In genomic region chr12:111267673-111268325, GRCm38 (mm10) we compare ENCODE assay signal across 19 mouse cellular contexts. TPM values are rescaled to one million over a fixed set of nuclear protein-coding genes. Genes with fewer than 3 reads are reported as not detected.
DNase-seq lines count a peak whose midpoint lies in the region; ATAC-seq and TF ChIP-seq lines count a peak whose summit lies in the region.
"Had no signal": no experiment of that assay in that cellular context is flagged by ENCODE, and none has a peak within 500 bp of the region (broad histone marks: within the 10 kb centered on the region; RNA-seq: fewer than 3 reads in every experiment).

No protein-coding gene starts in this region.

- no peak for TF ChIP-seq POLR2A in MEL (IDR thresholded peaks at IDR 0.05; ENCODE audit: control insufficient read depth in 1 of 2, insufficient read depth in 1 of 2, low read depth in 1 of 2, low read length in 2 of 2, poor library complexity in 1 of 2)
- TF ChIP-seq POLR2A in small intestine, adult 2 months (IDR thresholded peaks at IDR 0.05; ENCODE audit: low read depth, low read length) = no peak; the same call in 1 of the 2 replicates

- ATAC-seq in forebrain, embryonic 11.5 days (replicated peaks; ENCODE audit: low FRiP score) = no peak
- ATAC-seq in forebrain, embryonic 14.5 days = no peak
- peak; percentile 84 for ATAC-seq in liver, embryonic 14.5 days (ENCODE audit: insufficient read depth)
- no peak for ATAC-seq in kidney, embryonic 15.5 days (replicated peaks; ENCODE audit: low FRiP score)
- no peak for ATAC-seq in kidney, embryonic 16.5 days (ENCODE audit: low FRiP score, low TSS enrichment)
- no peak for ATAC-seq in forebrain, embryonic 12.5 days (ENCODE audit: low FRiP score)

- DNase-seq in forebrain, embryonic 11.5 days (ENCODE audit: low spot score) = peak; percentile 45
- DNase-seq in forebrain, embryonic 14.5 days (ENCODE audit: low spot score) = no peak
- DNase-seq in MEL (ENCODE audit: low read depth, low spot score) = peak; percentile 13
- peak; percentile 43 to 60 (median 47) for DNase-seq in liver, embryonic 14.5 days (ENCODE audit: low read depth in 3 of 3, low spot score in 3 of 3)
- DNase-seq: cerebellum, adult 8-10 months; gastrocnemius, postnatal 10 days; heart, adult 11 months; heart, postnatal 14 days; lung, postnatal 10 days; thymus, postnatal 14 days had no signal

- TF ChIP-seq CTCF in MEL (IDR thresholded peaks at IDR 0.05 in 2 of 3, conservative IDR thresholded peaks at IDR 0.05 in 1 of 3; ENCODE audit: control insufficient read depth in 1 of 3, insufficient read depth in 1 of 3, low read depth in 2 of 3, low read length in 3 of 3, poor library complexity in 1 of 3, severe bottlenecking in 1 of 3) = peak in 2 of 3 experiments; percentile 1 to 7; a peak in 1 of 6 replicates
- peak; percentile 62 for TF ChIP-seq CTCF in liver, embryonic 14.5 days (IDR thresholded peaks at IDR 0.05; ENCODE audit: low read depth)
- peak; percentile 7; the same call in 1 of the 2 replicates for TF ChIP-seq CTCF in small intestine, adult 2 months (IDR thresholded peaks at IDR 0.05; ENCODE audit: extremely low read depth, insufficient read length, insufficient replicate concordance, low read depth, low read length)

- no peak overlapping the region for H3K9ac ChIP-seq in forebrain, embryonic 11.5 days (ENCODE audit: low read length)
- H3K9ac ChIP-seq in forebrain, embryonic 14.5 days (ENCODE audit: low read length) = no peak overlapping the region
- no peak overlapping the region for H3K9ac ChIP-seq in MEL (ENCODE audit: control insufficient read depth, low read depth, low read length, poor library complexity, severe bottlenecking)
- peak overlapping the region; percentile 11; the same call in 1 of the 2 replicates for H3K9ac ChIP-seq in liver, embryonic 14.5 days (replicated peaks)
- H3K9ac ChIP-seq in kidney, embryonic 15.5 days = no peak overlapping the region
- no peak overlapping the region for H3K9ac ChIP-seq in kidney, embryonic 16.5 days (replicated peaks; ENCODE audit: low read length)
- no peak overlapping the region for H3K9ac ChIP-seq in forebrain, embryonic 12.5 days
- H3K9ac ChIP-seq: heart, embryonic 12.5 days; hindbrain, embryonic 13.5 days had no signal

- 77% methylated on average over 4 of the region's 4 CpGs for WGBS in forebrain, embryonic 11.5 days
- WGBS in forebrain, embryonic 14.5 days = 73% methylated on average over 4 of the region's 4 CpGs
- WGBS in liver, embryonic 14.5 days (ENCODE audit: insufficient replicate concordance) = 16% methylated on average over 4 of the region's 4 CpGs
- 37% methylated on average over 4 of the region's 4 CpGs for WGBS in small intestine, adult 2 months
- 66% methylated on average over 4 of the region's 4 CpGs for WGBS in kidney, embryonic 15.5 days
- 65% methylated on average over 4 of the region's 4 CpGs for WGBS in kidney, embryonic 16.5 days
- WGBS in forebrain, embryonic 12.5 days = 84% methylated on average over 4 of the region's 4 CpGs

- no peak overlapping the region for H3K27ac ChIP-seq in forebrain, embryonic 11.5 days (ENCODE audit: low read depth, low read length)
- no peak overlapping the region for H3K27ac ChIP-seq in forebrain, embryonic 14.5 days (ENCODE audit: low read depth, low read length)
- no peak overlapping the region for H3K27ac ChIP-seq in MEL (ENCODE audit: control insufficient read depth, low read depth, low read length)
- H3K27ac ChIP-seq in liver, embryonic 14.5 days = peak overlapping the region; percentile 39; the same call in 1 of the 2 replicates
- peak overlapping the region; percentile 38; the same call in 1 of the 2 replicates for H3K27ac ChIP-seq in small intestine, adult 2 months (ENCODE audit: insufficient read depth, low read depth, low read length)
- no peak overlapping the region for H3K27ac ChIP-seq in kidney, embryonic 15.5 days
- no peak overlapping the region for H3K27ac ChIP-seq in kidney, embryonic 16.5 days (ENCODE audit: low read length)
- no peak overlapping the region for H3K27ac ChIP-seq in forebrain, embryonic 12.5 days
- H3K27ac ChIP-seq: hindbrain, embryonic 13.5 days; kidney, postnatal 0 days had no signal

- TF ChIP-seq EP300 in MEL (IDR thresholded peaks at IDR 0.05; ENCODE audit: low read depth in 1 of 2, low read length in 2 of 2) = no peak
- peak; percentile 39; the same call in 1 of the 2 replicates for TF ChIP-seq EP300 in liver, embryonic 14.5 days (IDR thresholded peaks at IDR 0.05; ENCODE audit: low read depth)

- H3K4me2 ChIP-seq in forebrain, embryonic 11.5 days (ENCODE audit: low read depth, low read length, severe bottlenecking) = no peak overlapping the region
- no peak overlapping the region for H3K4me2 ChIP-seq in forebrain, embryonic 14.5 days (ENCODE audit: low read length)
- H3K4me2 ChIP-seq in liver, embryonic 14.5 days (ENCODE audit: low read depth) = peak overlapping the region; percentile 44
- H3K4me2 ChIP-seq in kidney, embryonic 15.5 days = no peak overlapping the region
- H3K4me2 ChIP-seq in kidney, embryonic 16.5 days (replicated peaks; ENCODE audit: low read depth, low read length) = no peak overlapping the region
- no peak overlapping the region for H3K4me2 ChIP-seq in forebrain, embryonic 12.5 days
- H3K4me2 ChIP-seq: heart, embryonic 12.5 days; hindbrain, embryonic 13.5 days had no signal

- H3K9me3 ChIP-seq in forebrain, embryonic 11.5 days (ENCODE audit: control insufficient read depth, low read length) = no peaks in the 10 kb centered on the region
- H3K9me3 ChIP-seq in forebrain, embryonic 14.5 days (replicated peaks; ENCODE audit: control insufficient read depth, low read length) = no peaks in the 10 kb centered on the region
- no peaks in the 10 kb centered on the region for H3K9me3 ChIP-seq in MEL (replicated peaks; ENCODE audit: insufficient read depth, low read length)
- no peaks in the 10 kb centered on the region for H3K9me3 ChIP-seq in liver, embryonic 14.5 days (ENCODE audit: control insufficient read depth, low read length)
- no peaks in the 10 kb centered on the region for H3K9me3 ChIP-seq in kidney, embryonic 15.5 days (replicated peaks)
- H3K9me3 ChIP-seq in kidney, embryonic 16.5 days (ENCODE audit: low read length) = no peaks in the 10 kb centered on the region
- H3K9me3 ChIP-seq in forebrain, embryonic 12.5 days = no peaks in the 10 kb centered on the region
- H3K9me3 ChIP-seq: heart, embryonic 12.5 days; hindbrain, embryonic 13.5 days; megakaryocyte, embryonic 14.5 days had no signal

- no peak overlapping the region for H3K4me3 ChIP-seq in forebrain, embryonic 11.5 days (ENCODE audit: low read depth, low read length)
- H3K4me3 ChIP-seq in forebrain, embryonic 14.5 days (ENCODE audit: low read depth, low read length) = no peak overlapping the region
- H3K4me3 ChIP-seq in MEL (ENCODE audit: control insufficient read depth in 1 of 2, insufficient read depth in 1 of 2, low read depth in 2 of 2, low read length in 2 of 2) = no peak overlapping the region
- no peak overlapping the region for H3K4me3 ChIP-seq in liver, embryonic 14.5 days (ENCODE audit: insufficient read depth in 1 of 2, low read depth in 2 of 2, low read length in 2 of 2)
- no peak overlapping the region for H3K4me3 ChIP-seq in small intestine, adult 2 months (ENCODE audit: low read depth, low read length)
- H3K4me3 ChIP-seq in kidney, embryonic 15.5 days (replicated peaks) = no peak overlapping the region
- no peak overlapping the region for H3K4me3 ChIP-seq in kidney, embryonic 16.5 days (ENCODE audit: low read length)
- H3K4me3 ChIP-seq in forebrain, embryonic 12.5 days (replicated peaks) = no peak overlapping the region
- H3K4me3 ChIP-seq: heart, embryonic 12.5 days; hindbrain, embryonic 13.5 days; megakaryocyte, embryonic 14.5 days had no signal

- peaks cover 33% of the 10 kb centered on the region for H3K27me3 ChIP-seq in forebrain, embryonic 11.5 days (ENCODE audit: control insufficient read depth, insufficient read depth, low read length)
- H3K27me3 ChIP-seq in forebrain, embryonic 14.5 days (replicated peaks; ENCODE audit: control insufficient read depth, insufficient read depth, low read length) = peaks cover 31% of the 10 kb centered on the region
- no peaks in the 10 kb centered on the region for H3K27me3 ChIP-seq in MEL (ENCODE audit: control insufficient read depth in 1 of 2, insufficient read depth in 2 of 2, low read length in 2 of 2)
- H3K27me3 ChIP-seq in liver, embryonic 14.5 days (ENCODE audit: control insufficient read depth, insufficient read depth, low read length) = peaks cover 30% of the 10 kb centered on the region
- peaks cover 6% of the 10 kb centered on the region; the same call in 1 of the 2 replicates for H3K27me3 ChIP-seq in small intestine, adult 2 months (ENCODE audit: control insufficient read depth, insufficient read depth, low read length)
- H3K27me3 ChIP-seq in kidney, embryonic 15.5 days = peaks cover 36% of the 10 kb centered on the region
- peaks cover 33% of the 10 kb centered on the region for H3K27me3 ChIP-seq in kidney, embryonic 16.5 days (ENCODE audit: insufficient read depth, low read length)
- peaks cover 48% of the 10 kb centered on the region for H3K27me3 ChIP-seq in forebrain, embryonic 12.5 days

- H3K79me2 ChIP-seq in MEL (ENCODE audit: control insufficient read depth, insufficient read depth, low read length, poor library complexity) = no peaks in the 10 kb centered on the region

- no peaks in the 10 kb centered on the region for H3K4me1 ChIP-seq in forebrain, embryonic 11.5 days (replicated peaks; ENCODE audit: control insufficient read depth, insufficient read depth, low read length)
- H3K4me1 ChIP-seq in forebrain, embryonic 14.5 days (ENCODE audit: control insufficient read depth, insufficient read depth, low read length) = no peaks in the 10 kb centered on the region
- peaks cover 0 to 9% of the 10 kb centered on the region in 2 experiments; a peak in 2 of 4 replicates for H3K4me1 ChIP-seq in MEL (ENCODE audit: control insufficient read depth in 1 of 2, insufficient read depth in 2 of 2, low read length in 2 of 2)
- peaks cover 20 to 30% of the 10 kb centered on the region in 2 experiments for H3K4me1 ChIP-seq in liver, embryonic 14.5 days (replicated peaks; ENCODE audit: control insufficient read depth in 2 of 2, insufficient read depth in 2 of 2, low read length in 1 of 2)
- H3K4me1 ChIP-seq in small intestine, adult 2 months (ENCODE audit: control insufficient read depth, insufficient read depth, insufficient read length, low read length) = peaks cover 31% of the 10 kb centered on the region
- H3K4me1 ChIP-seq in kidney, embryonic 15.5 days = peaks cover 26% of the 10 kb centered on the region
- H3K4me1 ChIP-seq in kidney, embryonic 16.5 days (ENCODE audit: insufficient read depth, low read length) = peaks cover 10% of the 10 kb centered on the region
- H3K4me1 ChIP-seq in forebrain, embryonic 12.5 days = 0 out of 2 replicates have a peak, but pooled peaks cover 3% of the 10 kb centered on the region

- no peak for TF ChIP-seq RAD21 in MEL (IDR thresholded peaks at IDR 0.05; ENCODE audit: low read depth, low read length)

- H3K36me3 ChIP-seq in forebrain, embryonic 11.5 days (ENCODE audit: control insufficient read depth, insufficient read depth, low read length) = no peaks in the 10 kb centered on the region; the same call in 1 of the 2 replicates
- H3K36me3 ChIP-seq in forebrain, embryonic 14.5 days (ENCODE audit: control insufficient read depth, insufficient read depth, low read length) = peaks cover 16% of the 10 kb centered on the region
- H3K36me3 ChIP-seq in MEL (ENCODE audit: control insufficient read depth in 1 of 2, insufficient read depth in 2 of 2, low read length in 2 of 2) = peaks cover 0 to 5% of the 10 kb centered on the region in 2 experiments; a peak in 3 of 4 replicates
- no peaks in the 10 kb centered on the region for H3K36me3 ChIP-seq in liver, embryonic 14.5 days (replicated peaks; ENCODE audit: control insufficient read depth, insufficient read depth, low read depth)
- H3K36me3 ChIP-seq in small intestine, adult 2 months (ENCODE audit: control insufficient read depth, insufficient read depth, low read length) = peaks cover 11% of the 10 kb centered on the region
- peaks cover 23% of the 10 kb centered on the region for H3K36me3 ChIP-seq in kidney, embryonic 15.5 days
- peaks cover 8% of the 10 kb centered on the region; the same call in 1 of the 2 replicates for H3K36me3 ChIP-seq in kidney, embryonic 16.5 days (ENCODE audit: insufficient read depth, low read length)
- H3K36me3 ChIP-seq in forebrain, embryonic 12.5 days (replicated peaks) = peaks cover 13% of the 10 kb centered on the region

RNA-seq across cellular contexts. Expression of gene Amn, which starts 3.1 kb away (rescaled TPM):
- 0.45 TPM in 1 of 2 replicates, not detected in the other for polyA plus RNA-seq in forebrain, embryonic 11.5 days (2014; fragmentation: Nextera tagmentation; extraction: Ambion mirVana)
- 1.9 and 2.9 TPM in 2 replicates for polyA plus RNA-seq in forebrain, embryonic 14.5 days (2014; fragmentation: Nextera tagmentation; extraction: Ambion mirVana)
- 0.12 TPM in 1 of 2 replicates, not detected in the other for total RNA-seq in MEL (2012; rRNA removed)
- under 1 TPM in 1 of 2 experiments, not detected in 1; 0.14 TPM for polyA plus RNA-seq in MEL (2012; ENCODE audit: insufficient read depth in 1 of 2, insufficient read length in 2 of 2, low read depth in 1 of 2, low replicate concordance in 2 of 2, missing spikeins in 1 of 2)
- 0.61 and 0.77 TPM in 2 replicates for polyA plus RNA-seq in liver, embryonic 14.5 days (2012; rRNA removed)
- 0.44 and 0.71 TPM in 2 replicates for polyA plus RNA-seq in liver, embryonic 14.5 days (2014; fragmentation: Nextera tagmentation; extraction: Ambion mirVana)
- 127 and 1,225 TPM in 2 replicates for polyA plus RNA-seq in small intestine, adult 2 months (2012; rRNA removed)
- 43.7 and 43.9 TPM in 2 replicates for polyA plus RNA-seq in kidney, embryonic 15.5 days (2015; fragmentation: Nextera tagmentation; extraction: Ambion mirVana)
- 70.7 and 87.7 TPM in 2 replicates for polyA plus RNA-seq in kidney, embryonic 16.5 days (2015; fragmentation: Nextera tagmentation; extraction: Ambion mirVana)
- 0.63 and 0.95 TPM in 2 replicates for polyA plus RNA-seq in forebrain, embryonic 12.5 days (2016; fragmentation: Nextera tagmentation; extraction: Ambion mirVana)
- total RNA-seq: common myeloid progenitor, adult 5-6 weeks; heart, postnatal 14 days had no signal

Comparison
In these comparisons a context has a peak if more than half of its experiments do, and no peak if none do; other contexts are left out.
1. H3K27ac ChIP-seq: peak in liver, embryonic 14.5 days (single experiment) and small intestine, adult 2 months (single experiment); none in forebrain, embryonic 11.5 days (single experiment), forebrain, embryonic 14.5 days (single experiment), MEL (single experiment), kidney, embryonic 15.5 days (single experiment), kidney, embryonic 16.5 days (single experiment) and forebrain, embryonic 12.5 days (single experiment).
2. CTCF ChIP-seq: peak in every context shown above with its lines; median percentile 62 in liver, embryonic 14.5 days; 7 in small intestine, adult 2 months; 4 in MEL.
3. RNA of gene Amn, which starts 3.1 kb away (polyA plus RNA-seq): 127 to 1,225 TPM in small intestine, adult 2 months, 70.7 to 87.7 TPM in kidney, embryonic 16.5 days and 43.7 to 43.9 TPM in kidney, embryonic 15.5 days; 1.9 to 2.9 TPM in forebrain, embryonic 14.5 days, 0.44 to 0.77 TPM in liver, embryonic 14.5 days, 0.63 to 0.95 TPM in forebrain, embryonic 12.5 days, 0.14 TPM in MEL and 0.45 TPM in forebrain, embryonic 11.5 days; every median in the first group is over 10 times any median in the second.